Mouse (Mus musculus) hindbrain, embryonic 12.5 days (tissue): ENCODE measurements around the gene Mknk2. TPM values are rescaled to one million over a fixed set of nuclear protein-coding genes. Genes with fewer than 3 reads are reported as not detected.

ENCODE experiments used
- ATAC-seq: fragments of 200-750 bp; cut with Nextera tagmentation; 2 replicates; pipeline ENCODE4 v1.8.0; 2017; ENCODE audit warnings: moderate TSS enrichment; ENCODE audit not compliant: low FRiP score
- H3K27ac ChIP-seq: fragments of 300-500 bp; sonication (generic); 2 replicates; pipeline ENCODE4 v1.5.1; 2016; ENCODE audit warnings: mild to moderate bottlenecking
- H3K27me3 ChIP-seq: fragments of 300-500 bp; sonication (generic); 2 replicates; pipeline ENCODE4 v1.6.1; 2016; ENCODE audit warnings: mild to moderate bottlenecking
- H3K36me3 ChIP-seq: fragments of 300-500 bp; sonication (generic); 2 replicates; pipeline ENCODE4 v1.6.1; 2016; ENCODE audit warnings: mild to moderate bottlenecking
- H3K4me1 ChIP-seq: fragments of 300-500 bp; sonication (generic); 2 replicates; pipeline ENCODE4 v1.6.1; 2016
- H3K4me2 ChIP-seq: fragments of 300-500 bp; sonication (generic); replicated peaks from 2 replicates; pipeline ENCODE4 v1.6.1; 2016; ENCODE audit warnings: mild to moderate bottlenecking
- H3K4me3 ChIP-seq: fragments of 300-500 bp; sonication (generic); 2 replicates; pipeline ENCODE4 v1.5.1; 2016; ENCODE audit warnings: mild to moderate bottlenecking
- H3K9ac ChIP-seq: fragments of 300-500 bp; sonication (generic); 2 replicates; pipeline ENCODE4 v1.6.1; 2016; ENCODE audit warnings: mild to moderate bottlenecking, moderate library complexity
- H3K9me3 ChIP-seq: fragments of 300-500 bp; sonication (generic); replicated peaks from 2 replicates; pipeline ENCODE4 v1.6.1; 2016; ENCODE audit warnings: mild to moderate bottlenecking
- WGBS: fragments of 180-500 bp; shearing (Covaris S2); methylation state at CpG from one replicate; pipeline ENCODE4 v1.1.7; 2016; 5-methylcytosine and 5-hydroxymethylcytosine counted together
- polyA plus RNA-seq: library from polyadenylated mRNA; unstranded; fragments of >200 nt; fragmentation: Nextera tagmentation; extraction: Ambion mirVana; gene quantifications from 2 replicates; pipeline ENCODE4 v1.2.1, GENCODE M21; 2016

The Mknk2 gene
- polyA plus RNA-seq, 1 experiment from 2014 or later = 90.3 TPM

DNA sequence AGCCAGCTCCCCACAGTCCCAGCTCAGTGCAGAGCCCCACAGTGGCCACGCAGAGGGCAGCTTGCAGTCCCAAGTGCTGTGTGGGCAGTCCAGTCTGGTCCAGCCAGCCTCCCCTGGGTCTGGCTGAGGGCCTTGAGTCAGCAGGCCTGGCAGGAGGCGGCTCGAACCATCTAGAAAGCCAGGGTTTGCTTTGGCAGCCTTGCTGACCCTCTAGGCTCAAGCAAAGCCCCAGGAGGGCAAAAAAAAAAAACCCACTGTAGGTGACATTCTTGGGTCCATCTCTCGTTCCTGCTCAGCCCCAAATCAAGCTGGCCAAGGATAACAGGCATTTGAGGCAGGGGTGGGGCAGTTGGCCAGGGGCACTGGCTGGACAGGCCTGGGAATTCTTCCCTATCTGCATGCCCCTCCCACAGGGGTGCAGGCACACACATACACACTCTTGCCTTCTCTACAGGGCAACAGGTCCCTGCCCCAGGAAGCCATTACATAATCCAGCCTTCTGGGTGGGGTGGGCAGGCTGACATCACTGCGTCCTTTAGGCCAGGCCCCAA, 3.7 kb downstream of the Mknk2 start:
- H3K4me1 ChIP-seq = peaks cover 61% of the 10 kb centered on the region
- H3K36me3 ChIP-seq = peaks cover 26% of the 10 kb centered on the region
- no peak for ATAC-seq
- H3K27me3 ChIP-seq = no peaks in the 10 kb centered on the region
- 66% methylated on average over 5 of the region's 5 CpGs for WGBS
- peak overlapping the region; percentile 97 for H3K9ac ChIP-seq
- peak overlapping the region; percentile 72 for H3K4me3 ChIP-seq
- 0 out of 2 replicates have a peak overlapping the region, but pooled peaks have one; percentile 85 for H3K27ac ChIP-seq
- H3K9me3 ChIP-seq = no peaks in the 10 kb centered on the region
- peak overlapping the region; percentile 96 for H3K4me2 ChIP-seq

DNA sequence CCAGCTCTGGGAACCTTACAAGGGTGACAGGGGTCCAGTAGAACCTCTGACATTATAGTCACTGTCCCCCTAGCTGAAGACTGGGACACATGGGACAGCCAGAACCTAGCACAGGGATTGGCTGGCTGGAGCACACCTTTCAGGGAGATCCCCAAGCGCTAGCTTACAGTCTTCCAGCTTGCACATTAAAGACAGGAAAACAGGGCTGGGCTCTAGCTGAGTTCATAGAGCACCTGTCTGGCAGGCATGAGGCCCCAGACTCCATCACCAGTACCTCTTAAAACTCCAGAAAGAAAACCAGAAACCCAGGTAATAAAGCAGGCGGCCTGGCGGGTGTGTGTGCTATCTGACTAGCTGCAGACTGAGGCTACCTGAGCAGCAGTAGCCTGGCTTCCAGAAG, 4.2 kb downstream of the Mknk2 start:
- peaks cover 32% of the 10 kb centered on the region for H3K36me3 ChIP-seq
- peaks cover 55% of the 10 kb centered on the region for H3K4me1 ChIP-seq
- no peak for ATAC-seq
- no peaks in the 10 kb centered on the region for H3K9me3 ChIP-seq
- no peaks in the 10 kb centered on the region for H3K27me3 ChIP-seq
- WGBS = 94% methylated on average over 3 of the region's 3 CpGs
- H3K4me2 ChIP-seq = peak overlapping the region; percentile 96
- no peak overlapping the region for H3K27ac ChIP-seq
- H3K4me3 ChIP-seq = peak overlapping the region; percentile 72; the same call in 1 of the 2 replicates
- H3K9ac ChIP-seq = peak overlapping the region; percentile 97

DNA sequence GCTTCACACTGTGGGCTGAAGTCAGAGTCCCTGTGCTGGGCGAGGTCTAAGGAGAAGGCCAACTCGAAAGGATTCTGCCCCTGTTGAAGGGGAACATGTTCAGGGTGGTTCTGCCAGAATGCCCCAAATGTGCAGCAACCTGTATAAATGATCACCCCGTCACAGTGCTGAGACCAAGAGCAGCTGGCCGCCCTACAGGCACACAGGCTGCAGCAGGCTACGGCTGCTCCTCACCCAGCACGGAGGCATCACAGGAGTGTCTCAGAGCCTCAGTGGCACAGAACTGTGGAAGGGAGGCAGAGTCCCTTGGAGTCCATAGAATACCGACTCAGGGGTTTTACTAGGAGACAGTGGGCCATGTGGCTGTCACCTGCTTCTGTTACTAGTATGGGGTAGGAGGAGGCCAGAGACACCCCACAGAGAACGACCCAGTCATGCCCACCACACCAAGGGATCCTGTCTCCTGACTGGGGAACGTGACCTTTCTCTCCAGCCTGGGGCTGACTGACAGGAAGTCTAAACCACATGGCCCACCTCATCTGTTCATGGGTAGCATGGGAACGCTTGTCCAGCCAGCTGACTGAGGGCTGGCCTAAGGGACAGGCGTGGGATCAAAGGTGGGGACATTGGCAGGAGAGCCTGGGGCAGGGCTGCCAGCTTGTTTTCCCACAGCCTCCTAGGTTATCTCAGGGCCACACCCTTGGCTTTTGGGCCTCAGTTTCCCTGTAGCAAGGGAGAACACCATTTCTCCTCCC, 5.8 kb downstream of the Mknk2 start:
- Histone ChIP-seq H3K9ac (peak overlapping the region; percentile 33; the same call in 1 of the 2 replicates), H3K4me3 (0 out of 2 replicates have a peak overlapping the region, but pooled peaks have one; percentile 2), H3K4me2 (no peak overlapping the region), H3K27me3 (no peaks in the 10 kb centered on the region), H3K36me3 (peaks cover 48% of the 10 kb centered on the region), H3K27ac (no peak overlapping the region), H3K4me1 (peaks cover 39% of the 10 kb centered on the region), H3K9me3 (no peaks in the 10 kb centered on the region)
- ATAC-seq = no peak
- 74% methylated on average over 11 of the region's 11 CpGs for WGBS

DNA sequence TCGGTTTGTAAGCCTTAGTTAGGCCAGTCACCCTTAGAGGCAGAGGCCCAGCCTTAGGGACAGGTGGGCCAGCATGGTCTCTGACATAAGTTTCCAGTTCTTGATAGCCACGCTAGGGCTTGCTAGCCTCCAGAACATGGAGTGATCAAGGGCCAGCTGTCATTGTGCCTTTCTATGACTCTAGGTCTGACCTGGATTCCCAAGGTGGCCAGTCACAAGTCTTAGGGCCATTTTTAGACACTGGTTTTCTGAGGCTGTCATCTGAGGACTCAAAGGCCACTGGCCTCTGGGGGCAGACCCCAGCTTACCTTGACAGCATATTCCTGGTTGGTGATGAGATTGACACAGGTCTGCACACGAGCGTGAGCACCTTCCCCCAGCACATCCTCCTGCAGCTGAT, 6.7 kb downstream of the Mknk2 start:
- Histone ChIP-seq H3K4me1 (peaks cover 34% of the 10 kb centered on the region), H3K27ac (no peak overlapping the region), H3K4me2 (no peak overlapping the region), H3K9ac (no peak overlapping the region), H3K27me3 (no peaks in the 10 kb centered on the region), H3K4me3 (no peak overlapping the region), H3K9me3 (no peaks in the 10 kb centered on the region), H3K36me3 (peaks cover 56% of the 10 kb centered on the region)
- no peak for ATAC-seq
- WGBS = 97% methylated on average over 4 of the region's 4 CpGs

DNA sequence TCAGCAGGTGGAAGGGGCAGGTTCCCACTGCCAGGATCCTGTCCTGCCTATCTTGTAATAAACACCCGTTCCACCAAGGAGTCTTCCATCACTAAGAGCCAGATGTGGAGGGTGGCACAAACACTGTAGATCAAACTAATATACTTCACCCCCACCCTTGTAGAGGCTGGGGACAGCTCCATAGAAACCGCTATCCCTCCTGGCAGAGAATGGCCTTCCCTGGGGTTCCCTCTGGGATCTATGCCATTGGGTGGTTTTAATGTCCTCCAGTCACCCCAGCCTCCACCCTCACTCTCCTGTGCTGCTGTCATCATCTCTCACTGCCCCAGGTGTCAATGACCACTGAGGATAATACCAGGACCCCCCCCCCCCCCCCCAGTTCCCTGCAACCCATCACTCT, 7.4 kb downstream of the Mknk2 start:
- no peak overlapping the region for H3K4me3 ChIP-seq
- no peaks in the 10 kb centered on the region for H3K9me3 ChIP-seq
- no peak overlapping the region for H3K9ac ChIP-seq
- no peak overlapping the region for H3K27ac ChIP-seq
- no peaks in the 10 kb centered on the region for H3K27me3 ChIP-seq
- H3K36me3 ChIP-seq = peaks cover 63% of the 10 kb centered on the region
- 88% methylated on average over 2 of the region's 2 CpGs for WGBS
- H3K4me2 ChIP-seq = no peak overlapping the region
- peaks cover 39% of the 10 kb centered on the region for H3K4me1 ChIP-seq
- no peak for ATAC-seq

DNA sequence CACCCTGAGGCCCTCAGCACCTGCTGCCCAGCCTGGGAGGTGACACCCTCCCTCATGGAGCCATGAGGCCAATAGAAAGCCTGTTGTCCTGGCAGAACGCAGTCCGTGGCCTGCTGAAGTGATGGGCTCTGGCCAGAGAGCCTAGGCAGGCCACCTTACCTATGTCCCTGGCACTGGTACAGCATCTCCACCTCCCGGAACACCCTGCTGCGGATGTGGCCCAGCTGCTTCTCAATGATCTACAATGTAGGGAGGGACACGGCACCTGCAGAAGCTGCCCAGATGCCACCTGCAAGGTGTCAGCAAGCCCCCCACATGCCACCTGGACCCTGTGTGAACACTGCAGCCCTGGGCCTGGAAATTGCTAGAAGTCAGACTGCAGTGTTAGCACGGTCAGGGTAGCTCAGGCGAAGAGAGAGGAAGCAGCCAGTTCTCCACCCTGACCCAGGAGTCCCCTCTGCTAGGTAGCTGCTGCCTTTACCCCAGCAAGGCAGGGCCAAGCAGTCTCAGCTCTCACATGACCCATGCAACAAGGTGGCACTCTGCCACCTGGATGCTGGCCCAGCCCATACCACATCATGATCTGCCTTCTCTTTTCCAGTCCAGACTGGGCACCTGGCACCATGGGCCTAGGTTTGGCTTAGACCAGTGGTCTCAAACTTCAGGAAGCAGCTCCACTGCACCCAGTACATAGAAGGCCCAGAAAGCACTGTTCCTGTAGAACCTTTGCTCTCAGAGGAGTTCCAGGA, 8.0 kb downstream of the Mknk2 start:
- Histone ChIP-seq H3K4me3 (no peak overlapping the region), H3K27ac (no peak overlapping the region), H3K4me2 (no peak overlapping the region), H3K27me3 (no peaks in the 10 kb centered on the region), H3K9ac (no peak overlapping the region), H3K36me3 (peaks cover 67% of the 10 kb centered on the region), H3K4me1 (peaks cover 41% of the 10 kb centered on the region), H3K9me3 (no peaks in the 10 kb centered on the region)
- no peak for ATAC-seq
- 98% methylated on average over 7 of the region's 7 CpGs for WGBS

DNA sequence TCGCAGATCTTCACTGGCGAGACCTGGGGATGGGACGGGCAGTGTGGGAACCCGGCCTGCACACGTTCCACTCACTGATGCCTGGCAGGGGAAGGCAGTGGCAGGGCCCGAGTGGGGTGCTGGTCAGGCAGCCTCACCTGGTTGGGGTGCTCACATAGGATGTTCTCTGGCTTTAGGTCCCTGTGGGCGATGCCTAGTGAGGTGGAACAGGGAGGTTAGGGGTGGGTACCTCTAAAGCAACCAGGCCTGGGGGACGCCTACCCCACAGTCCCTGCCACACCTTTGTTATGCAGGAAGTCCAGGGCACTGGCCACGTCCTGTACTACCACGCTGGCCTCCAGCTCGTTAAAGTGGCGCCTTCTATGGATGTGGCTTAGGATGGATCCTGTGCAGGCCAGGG, 8.9 kb downstream of the Mknk2 start:
- Histone ChIP-seq H3K9ac (no peak overlapping the region), H3K27ac (no peak overlapping the region), H3K4me1 (peaks cover 37% of the 10 kb centered on the region), H3K4me2 (no peak overlapping the region), H3K4me3 (no peak overlapping the region), H3K36me3 (peaks cover 67% of the 10 kb centered on the region), H3K27me3 (no peaks in the 10 kb centered on the region), H3K9me3 (no peaks in the 10 kb centered on the region)
- WGBS = 89% methylated on average over 12 of the region's 12 CpGs
- ATAC-seq = no peak

DNA sequence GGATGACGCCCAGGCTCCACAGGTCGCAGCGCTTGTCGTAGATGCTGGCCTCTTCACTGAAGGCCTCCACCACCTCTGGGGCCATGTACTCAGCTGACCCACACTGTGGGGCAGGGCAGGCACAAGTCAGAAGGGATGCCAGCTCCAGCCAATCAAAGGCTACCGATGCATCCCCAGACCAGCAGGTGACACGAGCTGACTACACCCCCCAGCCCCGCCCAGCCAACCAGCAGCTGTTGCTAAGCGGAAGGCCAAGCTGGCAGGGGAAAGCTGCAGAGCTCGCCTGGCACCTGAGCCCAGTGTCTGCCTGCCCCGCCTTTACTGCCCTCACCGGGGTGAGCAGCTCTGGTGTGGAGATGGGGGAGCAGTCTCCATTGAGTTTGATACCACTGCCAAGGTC, 9.3 kb downstream of the Mknk2 start:
- H3K9me3 ChIP-seq = no peaks in the 10 kb centered on the region
- H3K9ac ChIP-seq = no peak overlapping the region
- 85% methylated on average over 11 of the region's 11 CpGs for WGBS
- no peak for ATAC-seq
- H3K27ac ChIP-seq = no peak overlapping the region
- no peak overlapping the region for H3K4me3 ChIP-seq
- no peaks in the 10 kb centered on the region for H3K27me3 ChIP-seq
- peaks cover 67% of the 10 kb centered on the region for H3K36me3 ChIP-seq
- H3K4me1 ChIP-seq = peaks cover 37% of the 10 kb centered on the region
- no peak overlapping the region for H3K4me2 ChIP-seq

DNA sequence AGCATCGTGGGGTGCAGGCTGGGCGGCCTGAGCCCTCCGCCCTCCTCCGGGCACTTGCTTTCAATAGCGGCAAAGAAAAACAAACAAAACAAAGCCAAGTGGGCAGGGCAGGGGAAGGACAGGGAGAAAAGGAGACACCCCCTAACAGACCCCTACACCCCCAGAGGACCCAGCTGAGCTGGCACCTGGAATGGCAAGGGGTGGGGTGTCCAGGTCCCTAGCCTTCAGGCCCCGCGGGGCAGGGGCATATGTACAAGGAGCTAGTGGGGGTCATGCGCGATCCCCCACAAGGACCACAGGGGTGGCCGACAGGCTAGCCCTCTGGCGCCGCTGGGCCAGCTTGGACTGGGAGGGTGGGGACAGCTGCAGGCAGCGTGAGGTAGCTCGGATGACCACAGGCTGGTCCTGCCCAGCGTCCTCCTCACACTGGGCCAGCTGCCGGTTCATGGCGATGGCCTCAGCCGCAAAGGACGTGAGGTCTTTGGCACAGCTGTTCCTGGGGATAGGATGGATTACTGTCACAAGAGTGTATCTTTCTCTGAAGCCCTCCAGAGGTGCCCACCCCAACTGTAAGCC, 11.0 kb downstream of the Mknk2 start:
- Histone ChIP-seq H3K36me3 (peaks cover 65% of the 10 kb centered on the region), H3K9me3 (no peaks in the 10 kb centered on the region), H3K4me1 (peaks cover 25% of the 10 kb centered on the region), H3K27me3 (no peaks in the 10 kb centered on the region), H3K9ac (no peak overlapping the region), H3K4me2 (no peak overlapping the region), H3K27ac (no peak overlapping the region), H3K4me3 (no peak overlapping the region)
- 89% methylated on average over 19 of the region's 19 CpGs for WGBS
- no peak for ATAC-seq

DNA sequence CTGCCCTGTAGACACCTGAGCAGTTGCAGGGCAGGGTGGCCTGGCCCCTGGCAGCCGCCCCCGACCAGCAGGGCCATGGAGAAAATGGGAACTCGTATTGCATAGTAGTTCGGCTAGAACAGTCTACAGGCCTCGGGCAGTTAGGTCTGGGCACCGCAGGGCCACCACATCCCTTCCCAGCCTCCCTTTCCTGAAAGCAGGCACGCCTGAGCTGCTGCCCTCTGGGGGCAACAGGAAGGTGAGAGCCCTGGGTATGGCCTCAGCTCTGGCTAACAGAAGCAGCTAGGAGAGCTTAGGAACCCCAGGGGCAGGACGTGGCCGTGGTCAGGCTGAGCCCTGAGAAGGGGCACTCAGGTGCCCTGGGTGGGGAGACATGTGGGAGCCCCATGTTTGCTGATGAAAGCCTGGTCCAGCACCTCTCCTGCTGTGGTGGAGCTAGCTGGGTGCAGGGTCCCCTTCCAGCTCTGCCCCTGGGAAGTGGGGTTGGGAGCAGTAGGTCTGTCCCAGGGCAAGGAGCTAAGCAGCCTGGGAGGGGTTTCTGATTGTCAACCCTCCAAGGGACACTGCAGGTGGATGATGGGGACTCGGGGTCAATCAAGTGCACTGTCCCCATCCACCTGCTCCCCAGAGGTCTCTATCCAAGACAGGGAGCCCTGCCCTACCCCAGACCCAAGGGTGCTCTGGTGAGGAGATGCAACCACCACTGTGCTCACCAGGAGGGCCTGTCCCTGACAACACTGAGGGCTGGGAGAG, 11.8 kb downstream of the Mknk2 start:
- Histone ChIP-seq H3K27me3 (no peaks in the 10 kb centered on the region), H3K36me3 (peaks cover 58% of the 10 kb centered on the region), H3K9me3 (no peaks in the 10 kb centered on the region), H3K27ac (no peak overlapping the region), H3K9ac (no peak overlapping the region), H3K4me2 (no peak overlapping the region), H3K4me1 (peaks cover 25% of the 10 kb centered on the region), H3K4me3 (no peak overlapping the region)
- WGBS = 75% methylated on average over 10 of the region's 10 CpGs
- ATAC-seq = no peak

DNA sequence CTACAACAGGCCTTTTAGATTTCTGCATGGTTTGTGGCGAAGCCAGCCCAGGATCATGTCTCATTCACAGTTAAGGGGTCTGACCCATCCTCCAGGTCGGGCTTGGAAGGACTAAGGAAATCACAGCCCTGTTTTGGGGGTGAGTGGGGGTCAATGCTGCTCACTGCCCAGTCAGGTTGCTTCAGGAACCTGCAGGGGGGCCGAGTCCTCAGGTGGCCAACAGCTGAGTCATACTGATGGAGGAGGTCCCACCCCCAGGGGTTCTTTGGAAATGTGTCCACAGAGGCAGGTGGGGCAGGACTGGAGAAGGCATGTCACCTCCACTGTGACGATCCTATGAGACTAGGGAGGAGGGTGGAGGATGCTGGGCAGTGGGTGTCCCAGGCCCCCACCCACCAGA, 12.5 kb downstream of the Mknk2 start:
- H3K27ac ChIP-seq = no peak overlapping the region
- 64% methylated on average over 4 of the region's 4 CpGs for WGBS
- H3K36me3 ChIP-seq = peaks cover 51% of the 10 kb centered on the region
- H3K4me1 ChIP-seq = peaks cover 25% of the 10 kb centered on the region
- no peak overlapping the region for H3K4me3 ChIP-seq
- H3K9me3 ChIP-seq = no peaks in the 10 kb centered on the region
- H3K27me3 ChIP-seq = no peaks in the 10 kb centered on the region
- H3K4me2 ChIP-seq = no peak overlapping the region
- no peak for ATAC-seq
- no peak overlapping the region for H3K9ac ChIP-seq

DNA sequence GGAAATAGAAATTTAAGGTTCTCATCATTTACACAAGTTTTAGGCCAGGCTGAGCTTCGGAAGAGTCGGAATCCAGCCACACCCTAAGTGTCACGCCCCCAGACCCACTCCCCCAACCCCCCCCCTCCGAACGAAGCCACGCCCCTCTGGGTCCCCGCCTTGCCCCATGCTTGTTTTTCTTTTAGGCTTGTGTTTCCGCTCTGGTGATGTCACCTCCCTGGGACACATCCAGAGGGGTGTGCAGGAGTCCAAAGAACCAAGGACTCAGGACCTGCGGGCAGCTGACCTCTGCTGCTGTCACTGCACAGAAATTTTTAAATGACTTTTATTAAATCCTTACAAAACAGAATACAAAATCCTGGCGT, 12.9 kb downstream of the Mknk2 start:
- Histone ChIP-seq H3K27me3 (no peaks in the 10 kb centered on the region), H3K36me3 (peaks cover 48% of the 10 kb centered on the region), H3K4me1 (peaks cover 25% of the 10 kb centered on the region), H3K27ac (no peak overlapping the region), H3K4me3 (no peak overlapping the region), H3K9ac (no peak overlapping the region), H3K9me3 (no peaks in the 10 kb centered on the region), H3K4me2 (no peak overlapping the region)
- no peak for ATAC-seq
- 15% methylated on average over 10 of the region's 10 CpGs for WGBS
